Mouse (Mus musculus): ENCODE results near the gene Chrng.

GRCm38 (mm10) chr1:87257691-87258090 lies 53.2 kb downstream of the Chrng start:
- no peak for TF ChIP-seq CTCF (IDR thresholded peaks at IDR 0.05; ENCODE audit: low read depth)
- TF ChIP-seq EP300 (optimal IDR thresholded peaks at IDR 0.05): no peak
